Mouse (Mus musculus) lung, postnatal 0 days (tissue): ENCODE measurements around the gene Camk2g.

Experiments
- CTCF ChIP-seq: IDR thresholded peaks from 2 replicates; pipeline ENCODE4 v1.5.1; 2016; ENCODE audit warnings: antibody characterized with exemption, mild to moderate bottlenecking
- EP300 ChIP-seq: IDR thresholded peaks from 2 replicates; pipeline ENCODE4 v1.6.1; 2016; ENCODE audit warnings: antibody characterized with exemption, mild to moderate bottlenecking, control low read depth

DNA sequence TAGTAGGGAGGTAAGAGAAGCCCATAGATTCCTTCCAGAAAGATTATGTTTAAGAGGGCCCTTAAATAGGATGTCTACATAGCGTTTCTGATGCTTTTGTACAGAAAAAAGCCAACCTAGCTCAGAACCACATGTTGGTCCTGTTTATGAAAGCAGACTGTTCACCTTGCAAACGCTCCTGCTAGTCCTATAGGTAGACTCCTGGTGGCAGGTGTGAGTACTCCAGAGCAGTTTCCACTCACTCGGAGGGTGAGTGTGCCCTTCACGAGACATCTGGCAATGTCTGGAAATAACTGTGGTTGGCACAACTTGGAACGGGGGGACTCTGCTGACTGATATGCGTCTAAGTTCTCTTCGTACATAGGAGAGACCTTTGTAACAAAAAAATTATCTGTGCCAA, 26.0 kb downstream of the Camk2g start:
- TF ChIP-seq CTCF (peak; percentile 57), EP300 (no peak)
